Mouse (Mus musculus) hindbrain, embryonic 12.5 days (tissue): ENCODE measurements around the gene Fam198a. TPM values are rescaled to one million over a fixed set of nuclear protein-coding genes. Genes with fewer than 3 reads are reported as not detected.
A peak's percentile ranks its signal among the peaks of the same experiment; 100 is the strongest.

Experiments
- ATAC-seq: fragments of 200-750 bp; cut with Nextera tagmentation; 2 replicates; pipeline ENCODE4 v1.8.0; 2017; ENCODE audit warnings: moderate TSS enrichment; ENCODE audit not compliant: low FRiP score
- H3K27ac ChIP-seq: fragments of 300-500 bp; sonication (generic); 2 replicates; pipeline ENCODE4 v1.5.1; 2016; ENCODE audit warnings: mild to moderate bottlenecking
- H3K27me3 ChIP-seq: fragments of 300-500 bp; sonication (generic); 2 replicates; pipeline ENCODE4 v1.6.1; 2016; ENCODE audit warnings: mild to moderate bottlenecking
- H3K36me3 ChIP-seq: fragments of 300-500 bp; sonication (generic); 2 replicates; pipeline ENCODE4 v1.6.1; 2016; ENCODE audit warnings: mild to moderate bottlenecking
- H3K4me1 ChIP-seq: fragments of 300-500 bp; sonication (generic); 2 replicates; pipeline ENCODE4 v1.6.1; 2016
- H3K4me2 ChIP-seq: fragments of 300-500 bp; sonication (generic); replicated peaks from 2 replicates; pipeline ENCODE4 v1.6.1; 2016; ENCODE audit warnings: mild to moderate bottlenecking
- H3K4me3 ChIP-seq: fragments of 300-500 bp; sonication (generic); 2 replicates; pipeline ENCODE4 v1.5.1; 2016; ENCODE audit warnings: mild to moderate bottlenecking
- H3K9ac ChIP-seq: fragments of 300-500 bp; sonication (generic); 2 replicates; pipeline ENCODE4 v1.6.1; 2016; ENCODE audit warnings: mild to moderate bottlenecking, moderate library complexity
- H3K9me3 ChIP-seq: fragments of 300-500 bp; sonication (generic); replicated peaks from 2 replicates; pipeline ENCODE4 v1.6.1; 2016; ENCODE audit warnings: mild to moderate bottlenecking
- WGBS: fragments of 180-500 bp; shearing (Covaris S2); methylation state at CpG from one replicate; pipeline ENCODE4 v1.1.7; 2016; 5-methylcytosine and 5-hydroxymethylcytosine counted together
- polyA plus RNA-seq: library from polyadenylated mRNA; unstranded; fragments of >200 nt; fragmentation: Nextera tagmentation; extraction: Ambion mirVana; gene quantifications from 2 replicates; pipeline ENCODE4 v1.2.1, GENCODE M21; 2016

The Fam198a gene
- 1.8 and 2.6 TPM in 2 replicates for polyA plus RNA-seq

- Histone ChIP-seq H3K9me3 (no peaks in the 10 kb centered on the region), H3K4me1 (peaks cover 11% of the 10 kb centered on the region), H3K4me2 (peak within 1 kb of the TSS; percentile 42), H3K36me3 (no peaks in the 10 kb centered on the region), H3K9ac (peak within 1 kb of the TSS; percentile 6; the same call in 1 of the 2 replicates), H3K27me3 (0 out of 2 replicates have a peak, but pooled peaks cover 2% of the 10 kb centered on the region), H3K4me3 (peak within 1 kb of the TSS; percentile 14; the same call in 1 of the 2 replicates), H3K27ac (peak within 1 kb of the TSS; percentile 46)
- ATAC-seq: peak; percentile 89
- 11% methylated on average over 14 of the region's 14 CpGs for WGBS
These were observed at the start of gene Fam198a for GRCm38 (mm10) chr9:121950418-121951113. Fam198a (plus strand) TSS chr9:121950988.

GRCm38 (mm10) chr9:121901710-121902700, 48.8 kb upstream of the Fam198a start:
- H3K9ac ChIP-seq: no peak overlapping the region; the same call in 1 of the 2 replicates
- H3K27me3 ChIP-seq: no peaks in the 10 kb centered on the region
- no peak overlapping the region for H3K4me3 ChIP-seq
- H3K4me2 ChIP-seq: no peak overlapping the region
- no peaks in the 10 kb centered on the region for H3K9me3 ChIP-seq
- no peaks in the 10 kb centered on the region for H3K4me1 ChIP-seq
- no peak for ATAC-seq
- 74% methylated on average over 5 of the region's 5 CpGs for WGBS
- H3K36me3 ChIP-seq: no peaks in the 10 kb centered on the region
- no peak overlapping the region for H3K27ac ChIP-seq

- no peak for ATAC-seq
- 76% methylated on average over 8 of the region's 8 CpGs for WGBS
These were observed 47.1 kb upstream of the Fam198a start for GRCm38 (mm10) chr9:121903476-121904305.

GRCm38 (mm10) chr9:121904319-121904718, 46.5 kb upstream of the Fam198a start:
- no peak overlapping the region for H3K4me2 ChIP-seq
- no peaks in the 10 kb centered on the region for H3K27me3 ChIP-seq
- H3K4me1 ChIP-seq: no peaks in the 10 kb centered on the region
- H3K9me3 ChIP-seq: no peaks in the 10 kb centered on the region
- H3K27ac ChIP-seq: no peak overlapping the region
- H3K36me3 ChIP-seq: no peaks in the 10 kb centered on the region
- 90% methylated on average over 4 of the region's 4 CpGs for WGBS
- no peak for ATAC-seq
- H3K9ac ChIP-seq: no peak overlapping the region
- no peak overlapping the region for H3K4me3 ChIP-seq

More at GRCm38 (mm10) chr9:121903476-121904305, 47.1 kb upstream of the Fam198a start:
- Histone ChIP-seq H3K27me3 (no peaks in the 10 kb centered on the region), H3K9me3 (no peaks in the 10 kb centered on the region), H3K4me1 (no peaks in the 10 kb centered on the region), H3K4me3 (no peak overlapping the region), H3K4me2 (no peak overlapping the region), H3K27ac (no peak overlapping the region), H3K36me3 (no peaks in the 10 kb centered on the region), H3K9ac (no peak overlapping the region)

GRCm38 (mm10) chr9:121904946-121905345, 45.8 kb upstream of the Fam198a start:
- no peak overlapping the region for H3K4me2 ChIP-seq
- H3K9ac ChIP-seq: no peak overlapping the region
- H3K4me3 ChIP-seq: no peak overlapping the region
- no peaks in the 10 kb centered on the region for H3K27me3 ChIP-seq
- no peak for ATAC-seq
- H3K27ac ChIP-seq: no peak overlapping the region
- no peaks in the 10 kb centered on the region for H3K9me3 ChIP-seq
- H3K4me1 ChIP-seq: no peaks in the 10 kb centered on the region
- no peaks in the 10 kb centered on the region for H3K36me3 ChIP-seq
- WGBS: 92% methylated on average over 7 of the region's 7 CpGs

GRCm38 (mm10) chr9:121905556-121906185, 45.1 kb upstream of the Fam198a start:
- 87% methylated on average over 4 of the region's 4 CpGs for WGBS
- Histone ChIP-seq H3K27me3 (no peaks in the 10 kb centered on the region), H3K4me1 (no peaks in the 10 kb centered on the region), H3K9me3 (no peaks in the 10 kb centered on the region), H3K36me3 (no peaks in the 10 kb centered on the region), H3K4me2 (no peak overlapping the region), H3K9ac (no peak overlapping the region), H3K4me3 (no peak overlapping the region), H3K27ac (no peak overlapping the region)
- no peak for ATAC-seq

GRCm38 (mm10) chr9:121906456-121906855, 44.3 kb upstream of the Fam198a start:
- Histone ChIP-seq H3K4me1 (no peaks in the 10 kb centered on the region), H3K27me3 (no peaks in the 10 kb centered on the region), H3K27ac (no peak overlapping the region), H3K4me2 (no peak overlapping the region), H3K4me3 (no peak overlapping the region), H3K36me3 (no peaks in the 10 kb centered on the region), H3K9ac (no peak overlapping the region), H3K9me3 (no peaks in the 10 kb centered on the region)
- 85% methylated on average over 5 of the region's 5 CpGs for WGBS
- no peak for ATAC-seq

GRCm38 (mm10) chr9:121907356-121908070, 43.3 kb upstream of the Fam198a start:
- Histone ChIP-seq H3K27me3 (no peaks in the 10 kb centered on the region), H3K4me1 (no peaks in the 10 kb centered on the region), H3K4me3 (no peak overlapping the region), H3K4me2 (no peak overlapping the region), H3K36me3 (no peaks in the 10 kb centered on the region), H3K27ac (no peak overlapping the region), H3K9me3 (no peaks in the 10 kb centered on the region), H3K9ac (no peak overlapping the region)
- 69% methylated on average over 10 of the region's 10 CpGs for WGBS
- no peak for ATAC-seq

- Histone ChIP-seq H3K4me1 (no peaks in the 10 kb centered on the region), H3K4me3 (no peak overlapping the region), H3K9ac (no peak overlapping the region), H3K9me3 (no peaks in the 10 kb centered on the region), H3K36me3 (no peaks in the 10 kb centered on the region), H3K4me2 (no peak overlapping the region), H3K27me3 (no peaks in the 10 kb centered on the region), H3K27ac (no peak overlapping the region)
- no peak for ATAC-seq
- 90% methylated on average over 17 of the region's 17 CpGs for WGBS
These were observed 42.5 kb upstream of the Fam198a start for GRCm38 (mm10) chr9:121908321-121908720.

GRCm38 (mm10) chr9:121909635-121910034, 41.2 kb upstream of the Fam198a start:
- Histone ChIP-seq H3K4me3 (no peak overlapping the region), H3K27ac (no peak overlapping the region), H3K9me3 (no peaks in the 10 kb centered on the region), H3K36me3 (no peaks in the 10 kb centered on the region), H3K9ac (no peak overlapping the region), H3K4me2 (no peak overlapping the region), H3K27me3 (no peaks in the 10 kb centered on the region), H3K4me1 (no peaks in the 10 kb centered on the region)
- no peak for ATAC-seq
- 77% methylated on average over 6 of the region's 6 CpGs for WGBS

GRCm38 (mm10) chr9:121911196-121911595, 39.6 kb upstream of the Fam198a start:
- Histone ChIP-seq H3K36me3 (no peaks in the 10 kb centered on the region), H3K4me1 (no peaks in the 10 kb centered on the region), H3K4me2 (no peak overlapping the region), H3K9me3 (no peaks in the 10 kb centered on the region), H3K27me3 (no peaks in the 10 kb centered on the region), H3K27ac (no peak overlapping the region), H3K4me3 (no peak overlapping the region), H3K9ac (no peak overlapping the region)
- no peak for ATAC-seq
- 83% methylated on average over 7 of the region's 7 CpGs for WGBS
